Mouse (Mus musculus) cerebellum, adult 2 months (tissue): ENCODE measurements at regions not wholly inside any gene's neighbourhood (a gene's known extent, or its start where the extent isn't known, plus 50 kb on each side); places are given as distances from the start of the nearest gene placed in this dataset.
A peak's percentile ranks its signal among the peaks of the same experiment; 100 is the strongest.

ENCODE experiments used
- DNase-seq, 2 experiments: peaks; one replicate each; pipeline ENCODE4 v3.0.0; 2021
- H3K27ac ChIP-seq: fragments of 200-500 bp; 2 replicates; pipeline ENCODE4 v1.5.1; 2012; ENCODE audit warnings: low read length, control low read depth, inconsistent platforms; ENCODE audit not compliant: insufficient read depth
- H3K27me3 ChIP-seq: fragments of 200-500 bp; 2 replicates; pipeline ENCODE4 v1.6.1; 2012; ENCODE audit warnings: inconsistent platforms, mild to moderate bottlenecking, low read length, moderate library complexity; ENCODE audit not compliant: control insufficient read depth, insufficient read depth
- H3K4me1 ChIP-seq: fragments of 200-500 bp; 2 replicates; pipeline ENCODE4 v1.6.1; 2011; ENCODE audit warnings: low read length; ENCODE audit not compliant: control insufficient read depth, insufficient read depth
- H3K4me3 ChIP-seq: fragments of 200-500 bp; replicated peaks from 2 replicates; pipeline ENCODE3; 2011; ENCODE audit warnings: mild to moderate bottlenecking, low read depth, low read length, control low read depth; ENCODE audit not compliant: insufficient read depth
- CTCF ChIP-seq: fragments of 200-500 bp; IDR thresholded peaks from 2 replicates; pipeline ENCODE4 v1.5.1; 2011; ENCODE audit warnings: low read depth, mild to moderate bottlenecking, control low read depth, low read length, moderate library complexity, borderline replicate concordance; ENCODE audit not compliant: insufficient read depth
- POLR2A ChIP-seq: fragments of 200-500 bp; IDR thresholded peaks from 2 replicates; pipeline ENCODE4 v1.6.1; 2011; ENCODE audit warnings: low read length, control low read depth, borderline replicate concordance; ENCODE audit not compliant: insufficient read depth
- WGBS: fragments of 180-500 bp; shearing (Covaris S2); methylation state at CpG from one replicate; pipeline ENCODE4 v1.1.7; 2018; 5-methylcytosine and 5-hydroxymethylcytosine counted together

- Histone ChIP-seq H3K27me3 (no peaks in the 10 kb centered on the region), H3K4me3 (no peak overlapping the region), H3K4me1 (no peaks in the 10 kb centered on the region), H3K27ac (no peak overlapping the region)
- 64% methylated on average over 2 of the region's 2 CpGs for WGBS
- TF ChIP-seq POLR2A (no peak), CTCF (no peak)
- DNase-seq, result no peak
Observed at GRCm38 (mm10) chr8:6388651-6389050, 1283.5 kb upstream of the Slc10a2 start.

GRCm38 (mm10) chr8:6374712-6375111 is 1269.6 kb upstream of the Slc10a2 start:
- no peak overlapping the region for H3K27ac ChIP-seq
- 59% methylated on average over 3 of the region's 3 CpGs for WGBS
- no peaks in the 10 kb centered on the region for H3K4me1 ChIP-seq
- TF ChIP-seq CTCF (no peak), POLR2A (no peak)
- no peaks in the 10 kb centered on the region for H3K27me3 ChIP-seq
- no peak for DNase-seq
- H3K4me3 ChIP-seq, result no peak overlapping the region

- 69% methylated on average over 6 of the region's 6 CpGs for WGBS
- no peak overlapping the region for H3K27ac ChIP-seq
- peak in 1 of 2 experiments; percentile 5 for DNase-seq
Observed at GRCm38 (mm10) chr8:6361403-6361942, 1256.3 kb upstream of the Slc10a2 start.

GRCm38 (mm10) chr8:6357866-6358265 is 1252.7 kb upstream of the Slc10a2 start:
- WGBS, result 54% methylated on average over 2 of the region's 2 CpGs
- TF ChIP-seq CTCF (no peak), POLR2A (no peak)
- H3K27ac ChIP-seq, result no peak overlapping the region
- no peaks in the 10 kb centered on the region for H3K4me1 ChIP-seq
- H3K27me3 ChIP-seq, result no peaks in the 10 kb centered on the region
- H3K4me3 ChIP-seq, result no peak overlapping the region
- DNase-seq, result no peak

More at GRCm38 (mm10) chr8:6361403-6361942, 1256.3 kb upstream of the Slc10a2 start:
- TF ChIP-seq CTCF (no peak), POLR2A (no peak)
- no peaks in the 10 kb centered on the region for H3K4me1 ChIP-seq
- H3K27me3 ChIP-seq, result no peaks in the 10 kb centered on the region
- no peak overlapping the region for H3K4me3 ChIP-seq

- no peak overlapping the region for H3K4me3 ChIP-seq
- WGBS, result 96% methylated on average over 1 of the region's 1 CpGs
- no peak for TF ChIP-seq POLR2A
- no peak for TF ChIP-seq CTCF
- H3K27ac ChIP-seq, result no peak overlapping the region
- no peak for DNase-seq
- H3K4me1 ChIP-seq, result no peaks in the 10 kb centered on the region
- no peaks in the 10 kb centered on the region for H3K27me3 ChIP-seq
Observed at GRCm38 (mm10) chr8:6350460-6350859, 1245.3 kb upstream of the Slc10a2 start.

- no peak overlapping the region for H3K4me3 ChIP-seq
- no peak overlapping the region for H3K27ac ChIP-seq
- no peaks in the 10 kb centered on the region for H3K27me3 ChIP-seq
- DNase-seq, result no peak
- H3K4me1 ChIP-seq, result no peaks in the 10 kb centered on the region
- WGBS, result 30% methylated on average over 1 of the region's 1 CpGs
- TF ChIP-seq POLR2A (no peak), CTCF (no peak)
Observed at GRCm38 (mm10) chr8:6350052-6350451, 1244.9 kb upstream of the Slc10a2 start.

- Histone ChIP-seq H3K4me3 (no peak overlapping the region), H3K27me3 (no peaks in the 10 kb centered on the region), H3K4me1 (no peaks in the 10 kb centered on the region), H3K27ac (no peak overlapping the region)
- TF ChIP-seq CTCF, result no peak
- no peak for TF ChIP-seq POLR2A
- WGBS, result 77% methylated on average over 1 of the region's 1 CpGs
- no peak for DNase-seq
Observed at GRCm38 (mm10) chr8:6345704-6346103, 1240.6 kb upstream of the Slc10a2 start.

GRCm38 (mm10) chr8:6340158-6340855 is 1235.2 kb upstream of the Slc10a2 start:
- no peak overlapping the region for H3K4me3 ChIP-seq
- H3K27me3 ChIP-seq, result no peaks in the 10 kb centered on the region
- H3K4me1 ChIP-seq, result no peaks in the 10 kb centered on the region
- DNase-seq, result no peak
- no peak for TF ChIP-seq POLR2A
- no peak for TF ChIP-seq CTCF
- H3K27ac ChIP-seq, result no peak overlapping the region
- WGBS, result 38% methylated on average over 3 of the region's 3 CpGs
